Mouse (Mus musculus) spleen, postnatal 4 days (tissue): ENCODE measurements at regions not wholly inside any gene's neighbourhood (a gene's known extent, or its start where the extent isn't known, plus 50 kb on each side); places are given as distances from the start of the nearest gene placed in this dataset.
A peak's percentile ranks its signal among the peaks of the same experiment; 100 is the strongest.

Source experiments
- DNase-seq, 2 experiments: peaks; one replicate each; pipeline ENCODE4 v3.0.0; 2022; ENCODE audit warnings: low spot score in 2 of 2

- peak; percentile 14 to 70 for DNase-seq
These were observed 346.4 kb upstream of the Prkcq start for GRCm38 (mm10) chr2:10825278-10826133.

GRCm38 (mm10) chr2:10826134-10826767, 345.7 kb upstream of the Prkcq start:
- DNase-seq, result no peak

DNA sequence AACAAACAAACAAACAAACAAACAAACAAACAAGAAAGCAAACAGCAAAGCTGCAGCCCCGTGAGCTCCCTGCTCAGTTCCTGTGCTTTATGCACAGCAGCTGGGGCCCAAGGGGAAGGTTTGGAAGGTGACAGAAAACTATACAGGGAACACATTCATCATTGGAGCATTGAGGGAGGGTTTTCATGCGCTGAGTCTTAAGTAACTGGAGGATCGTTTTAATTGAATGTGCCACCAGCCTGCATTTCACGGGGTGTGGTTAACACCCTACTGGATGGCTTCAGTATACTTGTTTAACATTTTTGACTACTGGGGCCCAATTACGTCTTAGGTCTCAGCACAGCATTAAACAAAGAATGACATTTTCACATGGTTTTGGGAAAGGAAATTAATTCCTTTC, 331.9 kb upstream of the Prkcq start:
- DNase-seq, result no peak

DNA sequence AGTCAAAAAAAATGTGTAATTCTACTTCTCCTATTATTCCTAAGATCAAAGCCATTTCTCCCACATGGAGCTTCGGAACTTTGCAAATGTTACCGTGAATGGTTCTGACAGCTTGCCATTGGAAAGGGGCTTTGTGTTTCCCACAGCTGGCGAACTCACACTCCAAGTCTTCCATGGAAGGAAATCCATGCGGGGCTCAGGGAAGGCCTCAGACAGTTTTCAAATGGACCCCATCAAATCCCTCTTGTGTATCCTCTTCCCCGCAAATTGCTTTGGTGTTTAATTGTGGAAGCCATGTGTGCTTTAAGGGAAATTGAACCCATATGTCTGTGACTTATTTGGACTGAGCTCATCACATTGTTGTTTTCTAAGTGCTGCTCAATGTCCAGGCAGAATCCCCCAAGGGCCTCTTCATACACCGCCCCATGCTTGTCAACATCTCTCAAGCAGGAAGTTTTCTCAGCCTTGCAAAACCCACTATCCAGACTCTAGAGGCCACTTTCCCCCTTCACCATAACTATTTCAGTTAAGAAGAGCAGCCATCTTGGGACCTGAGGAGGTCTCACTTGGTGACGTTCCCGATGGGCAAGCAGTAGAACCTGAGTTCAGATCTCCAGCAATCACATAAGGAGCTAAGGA, 310.1 kb upstream of the Prkcq start:
- no peak for DNase-seq

DNA sequence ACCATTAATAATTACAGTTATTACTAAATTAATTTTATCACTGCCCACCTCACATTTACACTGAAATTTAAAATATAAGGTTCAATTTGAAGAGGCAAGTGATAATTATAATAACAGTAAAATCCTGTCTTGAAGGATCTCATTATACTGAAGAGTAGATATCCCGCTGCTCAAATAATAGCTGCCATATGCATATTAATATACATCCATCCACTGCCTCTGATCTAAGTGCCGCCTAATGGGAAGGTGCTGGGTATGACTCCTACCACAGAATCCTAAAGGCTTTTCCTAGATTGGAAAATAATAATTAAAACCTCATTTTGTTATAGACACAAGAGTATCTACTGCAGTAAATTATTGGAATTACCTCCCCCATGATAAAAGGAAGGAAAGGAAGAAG, 307.5 kb upstream of the Prkcq start:
- no peak for DNase-seq

- DNase-seq, result no peak
These were observed 297.6 kb upstream of the Prkcq start for GRCm38 (mm10) chr2:10874303-10874702.

DNA sequence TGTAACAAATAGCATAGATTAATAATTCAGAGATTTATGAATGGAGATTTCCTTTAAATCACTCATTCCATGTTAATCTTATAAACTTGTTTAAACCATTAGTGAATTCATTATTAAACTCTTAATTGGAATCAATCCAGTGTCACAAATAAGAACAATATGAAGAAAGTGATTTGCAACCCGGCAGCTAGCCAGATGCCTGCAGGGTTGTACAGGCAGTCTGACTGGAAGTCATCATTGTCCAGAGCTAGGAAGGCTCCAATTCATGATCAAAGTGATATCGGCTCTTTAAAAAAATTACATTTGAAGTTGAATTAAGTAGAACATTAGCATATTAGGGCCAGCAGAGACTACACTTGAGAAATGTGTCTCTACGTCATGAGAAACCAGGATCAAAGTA, 270.0 kb upstream of the Prkcq start:
- no peak for DNase-seq

DNA sequence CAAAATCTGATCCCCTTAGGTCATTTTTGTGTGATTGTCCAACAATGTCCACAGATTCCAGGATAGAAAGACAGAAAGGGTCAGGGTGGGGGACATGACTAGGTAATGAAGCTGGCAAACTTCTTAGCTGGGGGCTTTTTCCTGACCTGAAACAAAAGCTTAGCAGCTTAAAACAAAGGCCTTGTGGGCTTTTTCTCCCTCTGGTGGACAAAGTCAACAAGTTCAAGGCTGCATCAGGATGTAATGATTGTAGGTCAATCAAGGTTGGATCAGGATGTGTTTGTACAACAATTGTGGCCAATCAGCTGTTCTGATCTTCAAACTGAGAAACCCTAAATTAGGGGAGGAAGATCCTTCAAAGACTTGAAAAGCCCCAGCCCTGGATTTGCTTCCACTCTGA, 252.0 kb upstream of the Prkcq start:
- no peak for DNase-seq

- DNase-seq, result no peak
These were observed 251.0 kb upstream of the Prkcq start for GRCm38 (mm10) chr2:10920686-10921485.

- DNase-seq, result no peak
These were observed 250.1 kb upstream of the Prkcq start for GRCm38 (mm10) chr2:10921486-10922450.

DNA sequence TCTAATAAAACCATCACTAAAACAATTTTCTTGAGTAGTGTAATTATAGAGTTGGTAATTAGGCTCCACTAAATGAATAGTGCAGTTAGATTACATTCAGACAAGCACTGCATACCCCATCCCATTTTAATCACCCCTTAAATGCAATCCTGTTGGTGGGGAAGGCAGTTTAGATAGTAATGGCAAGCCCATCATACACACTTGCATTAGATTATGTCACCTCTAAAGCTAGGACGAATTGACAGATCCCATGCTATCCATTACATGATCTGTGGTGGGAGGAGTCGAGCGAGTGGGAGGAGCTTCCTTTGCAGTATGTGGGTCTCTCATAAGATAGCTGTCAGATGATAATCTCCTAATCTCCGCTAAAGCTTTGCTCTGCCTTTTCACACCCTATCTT, 247.9 kb upstream of the Prkcq start:
- DNase-seq, result no peak

GRCm38 (mm10) chr2:10925361-10925760, 246.5 kb upstream of the Prkcq start:
- no peak for DNase-seq

GRCm38 (mm10) chr2:10937405-10937804, 234.5 kb upstream of the Prkcq start:
- no peak for DNase-seq

GRCm38 (mm10) chr2:10965224-10965623, 206.7 kb upstream of the Prkcq start:
- no peak for DNase-seq

GRCm38 (mm10) chr2:10966891-10967290, 205.0 kb upstream of the Prkcq start:
- no peak for DNase-seq

GRCm38 (mm10) chr2:10969111-10969689, 202.7 kb upstream of the Prkcq start:
- no peak for DNase-seq

DNA sequence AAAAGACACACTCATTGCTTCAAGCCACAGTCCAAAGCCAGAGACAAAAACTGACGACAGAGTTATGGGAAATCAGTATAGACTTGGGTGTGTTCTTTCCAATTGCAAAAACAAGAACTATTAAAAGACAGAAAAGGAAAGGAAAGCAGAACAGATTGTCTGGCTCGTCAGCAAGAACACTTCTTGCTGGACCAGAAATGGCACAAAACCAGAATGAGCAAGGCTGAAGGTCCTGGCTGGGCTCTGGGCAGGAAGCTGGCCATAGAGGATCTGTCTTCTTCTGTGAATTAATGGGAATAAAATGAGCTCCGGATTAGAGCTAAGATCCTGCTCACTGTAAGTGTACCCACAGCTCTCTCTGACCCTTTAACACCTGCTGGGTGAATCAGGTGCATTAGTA, 199.9 kb upstream of the Prkcq start:
- no peak for DNase-seq

DNA sequence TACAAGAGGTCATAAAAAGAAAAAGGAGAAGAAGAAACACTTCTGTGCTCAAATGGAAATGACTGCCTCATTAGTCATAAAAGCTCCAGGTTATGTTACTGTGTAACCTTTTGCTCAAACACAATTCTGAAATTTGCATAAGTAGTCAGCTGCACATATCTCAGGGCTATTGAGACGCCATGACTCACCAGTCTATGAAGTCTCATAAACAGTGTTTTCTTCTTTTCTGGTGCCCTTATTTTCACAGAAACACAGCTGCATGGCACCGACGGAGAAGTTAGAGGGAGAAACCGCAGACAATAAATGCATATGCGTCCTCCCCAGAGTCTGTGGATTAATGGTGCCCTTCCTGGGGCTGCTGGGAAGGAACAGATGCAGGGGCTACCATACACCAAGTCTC, 193.1 kb upstream of the Prkcq start:
- DNase-seq, result no peak

DNA sequence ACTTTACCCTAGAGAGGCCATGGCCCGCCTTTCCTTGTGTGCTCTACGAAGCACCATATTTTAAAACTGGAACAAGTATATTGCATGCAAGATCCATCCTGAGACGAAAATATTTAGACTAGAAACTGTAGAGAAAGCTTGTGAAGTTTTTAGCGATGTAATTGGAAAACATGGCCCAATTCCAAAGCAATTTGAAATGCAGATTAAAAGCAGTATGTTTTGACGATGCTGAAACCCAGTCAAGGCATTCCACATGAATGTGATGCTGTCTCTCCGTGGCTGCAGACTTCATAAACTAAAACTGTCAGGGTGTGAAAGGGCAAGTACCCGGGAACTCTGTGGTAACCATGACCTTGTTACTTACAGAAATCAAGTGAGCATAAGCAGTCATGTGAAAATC, 185.8 kb upstream of the Prkcq start:
- DNase-seq, result no peak

DNA sequence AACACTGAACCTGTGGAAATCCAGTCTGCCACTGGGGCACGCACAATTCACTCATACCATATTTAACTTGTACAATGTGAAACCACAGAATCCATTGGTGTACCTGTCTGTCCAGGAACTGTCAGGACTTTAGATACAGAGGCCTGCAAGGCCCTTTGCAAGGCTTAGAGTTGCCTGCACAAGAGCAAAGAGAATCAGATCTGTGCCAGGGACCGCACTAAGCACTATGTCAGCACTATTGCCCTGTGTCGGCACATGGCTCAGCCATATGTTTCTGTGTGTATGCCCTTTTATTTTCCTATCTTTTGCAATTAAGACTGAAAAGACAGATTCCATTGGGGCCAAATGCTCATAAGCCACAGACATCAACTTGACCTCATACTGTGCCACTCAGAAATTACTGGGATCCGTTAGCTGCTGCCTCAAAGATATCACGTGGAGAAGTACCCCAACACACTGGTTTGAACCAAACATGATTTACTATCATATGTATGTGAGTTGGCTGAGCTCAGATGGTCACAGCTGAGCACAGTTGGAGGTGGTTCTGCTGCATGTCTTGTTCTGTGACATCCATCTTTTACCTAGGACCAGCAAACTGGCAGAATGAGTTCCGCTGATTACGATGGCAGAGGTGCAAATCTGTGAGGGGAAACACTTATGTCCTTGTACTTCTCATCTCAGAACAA, 181.7 kb upstream of the Prkcq start:
- DNase-seq, result no peak
